Mouse (Mus musculus) left cerebral cortex, postnatal 10 days (tissue): ENCODE data around the gene Snupn. TPM values are rescaled to one million over a fixed set of nuclear protein-coding genes. Genes with fewer than 3 reads are reported as not detected.
A peak's percentile ranks its signal among the peaks of the same experiment; 100 is the strongest.

Source experiments
- DNase-seq, 2 experiments: peaks; one replicate each; pipeline ENCODE4 v3.0.0; 2021 to 2022; ENCODE audit warnings: low spot score in 2 of 2, mixed read lengths in 1 of 2; ENCODE audit errors: extremely low spot score in 1 of 2
- intact Hi-C: fragments of 180-260 bp; cut with DNase I; formaldehyde crosslinking; loops from one replicate; pipeline ENCODE4 v1.15.1; 2025
- total RNA-seq, 2 experiments: library from RNA; stranded (reverse); gene quantifications; 2 replicates each; pipeline ENCODE4 v1.2.3; 2021

Snupn gene
- total RNA-seq, 2 experiments from 2014 or later, result 16.3 to 17.3 TPM

- intact Hi-C loops, result no loop called here
- no peak for DNase-seq
Measured at GRCm38 (mm10) chr9:56981502-56981901, 30.8 kb downstream of the Snupn start.

- intact Hi-C loops, result loop anchor here (10.0 kb wide), 1 partner anchor 50 kb away; no protein-coding TSS in a partner anchor
- peak; percentile 84 to 95 for DNase-seq
Measured at GRCm38 (mm10) chr9:56994286-56995197, 43.9 kb downstream of the Snupn start, which contains the start of gene Ptpn9. Ptpn9 (plus strand) TSS chr9:56994923.

- peak; percentile 12 to 73 for DNase-seq
- intact Hi-C loops, result loop anchor here (10.0 kb wide), 1 partner anchor 51 kb away; no protein-coding TSS in a partner anchor
Measured at GRCm38 (mm10) chr9:56995198-56996027, 44.7 kb downstream of the Snupn start.

GRCm38 (mm10) chr9:56996028-56996346, 45.3 kb downstream of the Snupn start:
- peak; percentile 9 to 43 for DNase-seq
- intact Hi-C loops, result loop anchor here (10.0 kb wide), 1 partner anchor 51 kb away; no protein-coding TSS in a partner anchor

- DNase-seq, result peak in 1 of 2 experiments; percentile 22
Measured at GRCm38 (mm10) chr9:56997206-56997605, 46.5 kb downstream of the Snupn start.

GRCm38 (mm10) chr9:57003011-57003410, 52.3 kb downstream of the Snupn start:
- intact Hi-C loops, result no loop called here
- no peak for DNase-seq

More at GRCm38 (mm10) chr9:56997206-56997605, 46.5 kb downstream of the Snupn start:
- intact Hi-C loops, result loop anchor here (10.0 kb wide), 1 partner anchor 52 kb away; no protein-coding TSS in a partner anchor

- intact Hi-C loops, result no loop called here
- no peak for DNase-seq
Measured at GRCm38 (mm10) chr9:57012393-57012792, 61.7 kb downstream of the Snupn start.

GRCm38 (mm10) chr9:57012895-57013294, 62.2 kb downstream of the Snupn start:
- intact Hi-C loops, result no loop called here
- no peak for DNase-seq

- no peak for DNase-seq
- intact Hi-C loops, result no loop called here
Measured at GRCm38 (mm10) chr9:57013756-57014155, 63.1 kb downstream of the Snupn start.

GRCm38 (mm10) chr9:57014766-57015165, 64.1 kb downstream of the Snupn start:
- DNase-seq, result peak in 1 of 2 experiments; percentile 59
- intact Hi-C loops, result no loop called here

GRCm38 (mm10) chr9:57017631-57018030, 67.0 kb downstream of the Snupn start:
- DNase-seq, result no peak
- intact Hi-C loops, result no loop called here

GRCm38 (mm10) chr9:57031756-57032155, 81.1 kb downstream of the Snupn start:
- intact Hi-C loops, result no loop called here
- DNase-seq, result no peak

Other genes starting within 250 kb of the Snupn start
- 100 to 1,000 TPM; 368 to 379 TPM for gene Lingo1, start 154.4 kb upstream of the Snupn start, total RNA-seq
- not detected for gene Odf3l1, start 86.2 kb upstream of the Snupn start, total RNA-seq
- gene Cspg4, start 85.8 kb upstream of the Snupn start, total RNA-seq, result 10 to 100 TPM; 21.2 to 28.0 TPM
- gene Snx33, start 22.5 kb upstream of the Snupn start, total RNA-seq, result 1 to 10 TPM; 3.4 to 4.1 TPM
- gene Imp3, start 13.4 kb upstream of the Snupn start, total RNA-seq, result 10 to 100 TPM; 49.0 to 55.8 TPM
- gene Ptpn9, start 44.0 kb downstream of the Snupn start, total RNA-seq, result 10 to 100 TPM; 27.1 to 28.5 TPM
- gene Sin3a, start 121.2 kb downstream of the Snupn start, total RNA-seq, result 10 to 100 TPM; 29.5 to 34.8 TPM
- 100 to 1,000 TPM; 140 to 148 TPM for gene Man2c1, start 179.8 kb downstream of the Snupn start, total RNA-seq
- 1 to 10 TPM; 7.6 to 8.0 TPM for gene Neil1, start 197.4 kb downstream of the Snupn start, total RNA-seq
- gene Commd4, start 207.5 kb downstream of the Snupn start, total RNA-seq, result 10 to 100 TPM; 81.8 to 90.4 TPM